Mouse (Mus musculus): ENCODE results near the gene Babam2.

DNA sequence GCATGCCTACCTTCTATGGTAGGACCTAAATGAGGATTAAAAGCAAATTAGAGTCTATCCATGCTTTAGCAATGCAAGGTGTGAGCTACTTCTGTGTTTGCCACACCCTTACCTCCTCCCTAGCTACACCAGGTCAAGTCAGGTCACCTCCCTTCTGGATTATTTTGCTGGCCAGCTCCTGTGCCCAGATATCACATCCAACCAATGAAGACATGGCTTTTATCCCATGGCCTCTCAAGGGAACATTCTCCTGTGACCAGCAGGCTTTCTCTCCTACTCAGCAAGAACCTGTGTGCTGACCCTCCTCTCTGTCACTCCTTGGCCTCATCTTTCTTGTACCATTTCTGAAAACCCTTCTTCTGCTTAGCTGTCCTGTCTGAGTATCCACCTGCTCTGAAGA, 336.1 kb downstream of the Babam2 start:
- TF ChIP-seq EP300 (IDR thresholded peaks at IDR 0.05; ENCODE audit: insufficient read depth, low read depth, low read length): no peak
- TF ChIP-seq CTCF (IDR thresholded peaks at IDR 0.05): no peak
- no peak for TF ChIP-seq POLR2A (IDR thresholded peaks at IDR 0.05; ENCODE audit: insufficient read depth, low read depth, low read length)
